Mouse (Mus musculus): ENCODE data around the gene Tceal8.

GRCm38 (mm10) chrX:136127038-136127743, 45.0 kb downstream of the Tceal8 start:
- no peak for TF ChIP-seq CTCF (IDR thresholded peaks at IDR 0.05; ENCODE audit: low read depth, low read length)
- no peak for TF ChIP-seq POLR2AphosphoS5 (IDR thresholded peaks at IDR 0.05; ENCODE audit: insufficient replicate concordance, low read depth, low read length)
- TF ChIP-seq GATA1 (IDR thresholded peaks at IDR 0.05; ENCODE audit: borderline replicate concordance, low read length), result no peak
- no peak for TF ChIP-seq TAL1 (conservative IDR thresholded peaks at IDR 0.05; ENCODE audit: low read depth, low read length)
- no peak for TF ChIP-seq GATA2 (IDR thresholded peaks at IDR 0.05; ENCODE audit: borderline replicate concordance, low read depth, low read length)
